Mouse (Mus musculus): ENCODE results near the gene Mettl5. TPM values are rescaled to one million over a fixed set of nuclear protein-coding genes. Genes with fewer than 3 reads are reported as not detected.
"Not testable (repeated sequence)": the region's sequence is repeated elsewhere in the genome, so short reads cannot be mapped to it uniquely, and the experiment has no call there.

The Mettl5 gene
- 30.6 and 36.2 TPM in 2 replicates for polyA plus RNA-seq (2016; fragmentation: Nextera tagmentation; extraction: Ambion mirVana)

GRCm38 (mm10) chr2:69885451-69886305 lies at the start of gene Mettl5:
Gene Mettl5 (minus strand): TSS chr2:69885615.
- Histone ChIP-seq H3K27me3 (replicated peaks) (no peaks in the 10 kb centered on the region), H3K4me2 (replicated peaks) (peak within 1 kb of the TSS; percentile 76), H3K4me3 (peak within 1 kb of the TSS; percentile 56), H3K9ac (peak within 1 kb of the TSS; percentile 82), H3K4me1 (no peaks in the 10 kb centered on the region), H3K9me3 (no peaks in the 10 kb centered on the region), H3K36me3 (no peaks in the 10 kb centered on the region), H3K27ac (no peak within 1 kb of the TSS)
- ATAC-seq (ENCODE audit: low FRiP score, low read depth) = peak; percentile 94
- WGBS = 3% methylated on average over 45 of the region's 45 CpGs

GRCm38 (mm10) chr2:69924943-69925342 lies 39.5 kb upstream of the Mettl5 start:
- H3K27ac ChIP-seq = no peak overlapping the region
- H3K36me3 ChIP-seq = peaks cover 23% of the 10 kb centered on the region
- no peak overlapping the region for H3K9ac ChIP-seq
- no peak overlapping the region for H3K4me3 ChIP-seq
- no peak overlapping the region for H3K4me2 ChIP-seq (replicated peaks)
- WGBS = 77% methylated on average over 3 of the region's 3 CpGs
- no peaks in the 10 kb centered on the region for H3K4me1 ChIP-seq
- ATAC-seq (ENCODE audit: low FRiP score, low read depth) = no peak
- no peaks in the 10 kb centered on the region for H3K27me3 ChIP-seq (replicated peaks)
- H3K9me3 ChIP-seq = no peaks in the 10 kb centered on the region

GRCm38 (mm10) chr2:69917301-69917700 lies 31.9 kb upstream of the Mettl5 start:
- Histone ChIP-seq H3K9me3 (no peaks in the 10 kb centered on the region), H3K4me3 (no peak overlapping the region), H3K36me3 (peaks cover 19% of the 10 kb centered on the region), H3K4me1 (no peaks in the 10 kb centered on the region), H3K9ac (no peak overlapping the region), H3K27me3 (replicated peaks) (no peaks in the 10 kb centered on the region), H3K4me2 (replicated peaks) (no peak overlapping the region), H3K27ac (no peak overlapping the region)
- WGBS = 92% methylated on average over 3 of the region's 3 CpGs
- ATAC-seq (ENCODE audit: low FRiP score, low read depth) = no peak

GRCm38 (mm10) chr2:69912801-69913200 lies 27.4 kb upstream of the Mettl5 start:
- Histone ChIP-seq H3K9ac (no peak overlapping the region), H3K9me3 (no peaks in the 10 kb centered on the region; the same call in 1 of the 2 replicates), H3K36me3 (peaks cover 13% of the 10 kb centered on the region), H3K4me1 (no peaks in the 10 kb centered on the region), H3K4me3 (no peak overlapping the region), H3K27me3 (replicated peaks) (no peaks in the 10 kb centered on the region), H3K27ac (no peak overlapping the region), H3K4me2 (replicated peaks) (no peak overlapping the region)
- ATAC-seq (ENCODE audit: low FRiP score, low read depth) = no peak
- 28% methylated on average over 2 of the region's 2 CpGs for WGBS

- not testable (repeated sequence) for H3K4me3 ChIP-seq; H3K36me3 ChIP-seq; H3K9me3 ChIP-seq; ATAC-seq (ENCODE audit: low FRiP score, low read depth); H3K4me1 ChIP-seq; H3K27me3 ChIP-seq (replicated peaks); H3K27ac ChIP-seq; H3K4me2 ChIP-seq (replicated peaks); H3K9ac ChIP-seq
- WGBS = 83% methylated on average over 4 of the region's 4 CpGs
These were observed 22.0 kb upstream of the Mettl5 start for GRCm38 (mm10) chr2:69907394-69907793.

- Histone ChIP-seq H3K9me3 (no peaks in the 10 kb centered on the region; the same call in 1 of the 2 replicates), H3K4me3 (no peak overlapping the region), H3K4me1 (peaks cover 7% of the 10 kb centered on the region), H3K27ac (no peak overlapping the region), H3K9ac (no peak overlapping the region), H3K36me3 (0 out of 2 replicates have a peak, but pooled peaks cover 6% of the 10 kb centered on the region), H3K27me3 (replicated peaks) (no peaks in the 10 kb centered on the region), H3K4me2 (replicated peaks) (no peak overlapping the region)
- ATAC-seq (ENCODE audit: low FRiP score, low read depth) = no peak
- WGBS = 97% methylated on average over 3 of the region's 3 CpGs
These were observed 18.1 kb upstream of the Mettl5 start for GRCm38 (mm10) chr2:69903541-69903940.

- Histone ChIP-seq H3K4me2 (replicated peaks) (peak overlapping the region; percentile 97), H3K4me3 (peak overlapping the region; percentile 98), H3K27me3 (replicated peaks) (no peaks in the 10 kb centered on the region), H3K9me3 (no peaks in the 10 kb centered on the region), H3K4me1 (peaks cover 13% of the 10 kb centered on the region), H3K9ac (peak overlapping the region; percentile 99), H3K27ac (peak overlapping the region; percentile 89), H3K36me3 (no peaks in the 10 kb centered on the region)
- ATAC-seq (ENCODE audit: low FRiP score, low read depth) = peak; percentile 78
- 1% methylated on average over 55 of the region's 55 CpGs for WGBS
These were observed 12.5 kb upstream of the Mettl5 start for GRCm38 (mm10) chr2:69897618-69898575.

- Histone ChIP-seq H3K9ac (peak within 1 kb of the TSS; percentile 99), H3K4me2 (replicated peaks) (peak within 1 kb of the TSS; percentile 97), H3K4me3 (peak within 1 kb of the TSS; percentile 98), H3K27ac (peak within 1 kb of the TSS; percentile 89), H3K4me1 (peaks cover 13% of the 10 kb centered on the region), H3K36me3 (no peaks in the 10 kb centered on the region), H3K9me3 (no peaks in the 10 kb centered on the region), H3K27me3 (replicated peaks) (no peaks in the 10 kb centered on the region)
- under 1% methylated on average over 64 of the region's 65 CpGs for WGBS
- ATAC-seq (ENCODE audit: low FRiP score, low read depth) = peak; percentile 96
These were observed 11.7 kb upstream of the Mettl5 start, which contains the start of gene Ubr3 for GRCm38 (mm10) chr2:69897039-69897617. Gene Ubr3 (plus strand): TSS chr2:69897246.

GRCm38 (mm10) chr2:69896224-69896581 lies 10.8 kb upstream of the Mettl5 start:
- no peaks in the 10 kb centered on the region for H3K36me3 ChIP-seq
- peaks cover 13% of the 10 kb centered on the region for H3K4me1 ChIP-seq
- H3K4me2 ChIP-seq (replicated peaks) = no peak overlapping the region
- no peaks in the 10 kb centered on the region for H3K27me3 ChIP-seq (replicated peaks)
- H3K27ac ChIP-seq = no peak overlapping the region
- no peak overlapping the region for H3K9ac ChIP-seq
- no peak for ATAC-seq (ENCODE audit: low FRiP score, low read depth)
- H3K9me3 ChIP-seq = no peaks in the 10 kb centered on the region
- 95% methylated on average over 4 of the region's 4 CpGs for WGBS
- no peak overlapping the region for H3K4me3 ChIP-seq

- peaks cover 13% of the 10 kb centered on the region for H3K4me1 ChIP-seq
- 62% methylated on average over 14 of the region's 14 CpGs for WGBS
- H3K9me3 ChIP-seq = no peaks in the 10 kb centered on the region
- no peak overlapping the region for H3K4me3 ChIP-seq
- H3K36me3 ChIP-seq = no peaks in the 10 kb centered on the region
- no peak for ATAC-seq (ENCODE audit: low FRiP score, low read depth)
- H3K27me3 ChIP-seq (replicated peaks) = no peaks in the 10 kb centered on the region
- no peak overlapping the region for H3K27ac ChIP-seq
- H3K9ac ChIP-seq = no peak overlapping the region
- no peak overlapping the region for H3K4me2 ChIP-seq (replicated peaks)
These were observed 10.2 kb upstream of the Mettl5 start for GRCm38 (mm10) chr2:69895502-69896223.

GRCm38 (mm10) chr2:69893891-69894290 lies 8.5 kb upstream of the Mettl5 start:
- no peaks in the 10 kb centered on the region for H3K9me3 ChIP-seq
- H3K36me3 ChIP-seq = no peaks in the 10 kb centered on the region
- no peak overlapping the region for H3K4me2 ChIP-seq (replicated peaks)
- H3K4me3 ChIP-seq = no peak overlapping the region
- ATAC-seq (ENCODE audit: low FRiP score, low read depth) = no peak
- H3K9ac ChIP-seq = no peak overlapping the region
- H3K27me3 ChIP-seq (replicated peaks) = no peaks in the 10 kb centered on the region
- peaks cover 9% of the 10 kb centered on the region for H3K4me1 ChIP-seq
- H3K27ac ChIP-seq = no peak overlapping the region
- WGBS = 88% methylated on average over 5 of the region's 5 CpGs
